Mouse (Mus musculus) heart, adult 2 months (tissue): ENCODE results near the gene Slc13a2.

Experiments
- CTCF ChIP-seq: fragments of 200-600 bp; IDR thresholded peaks from 2 replicates; pipeline ENCODE4 v1.8.1; 2022; ENCODE audit warnings: antibody characterized with exemption, mild to moderate bottlenecking, moderate library complexity
- POLR2A ChIP-seq: fragments of 200-500 bp; IDR thresholded peaks from 2 replicates; pipeline ENCODE4 v1.6.1; 2011; ENCODE audit warnings: mild to moderate bottlenecking, low read depth, low read length, control low read depth; ENCODE audit not compliant: insufficient read depth

GRCm38 (mm10) chr11:78467932-78468331 is 45.9 kb upstream of the Slc13a2 start:
- TF ChIP-seq CTCF (no peak), POLR2A (no peak)
